Mouse (Mus musculus): Measurements from ENCODE around the gene Mad2l1bp. TPM values are rescaled to one million over a fixed set of nuclear protein-coding genes. Genes with fewer than 3 reads are reported as not detected.
A peak's percentile ranks its signal among the peaks of the same experiment; 100 is the strongest.

Mad2l1bp gene
- polyA plus RNA-seq, 1 experiment, result 13.8 TPM

DNA sequence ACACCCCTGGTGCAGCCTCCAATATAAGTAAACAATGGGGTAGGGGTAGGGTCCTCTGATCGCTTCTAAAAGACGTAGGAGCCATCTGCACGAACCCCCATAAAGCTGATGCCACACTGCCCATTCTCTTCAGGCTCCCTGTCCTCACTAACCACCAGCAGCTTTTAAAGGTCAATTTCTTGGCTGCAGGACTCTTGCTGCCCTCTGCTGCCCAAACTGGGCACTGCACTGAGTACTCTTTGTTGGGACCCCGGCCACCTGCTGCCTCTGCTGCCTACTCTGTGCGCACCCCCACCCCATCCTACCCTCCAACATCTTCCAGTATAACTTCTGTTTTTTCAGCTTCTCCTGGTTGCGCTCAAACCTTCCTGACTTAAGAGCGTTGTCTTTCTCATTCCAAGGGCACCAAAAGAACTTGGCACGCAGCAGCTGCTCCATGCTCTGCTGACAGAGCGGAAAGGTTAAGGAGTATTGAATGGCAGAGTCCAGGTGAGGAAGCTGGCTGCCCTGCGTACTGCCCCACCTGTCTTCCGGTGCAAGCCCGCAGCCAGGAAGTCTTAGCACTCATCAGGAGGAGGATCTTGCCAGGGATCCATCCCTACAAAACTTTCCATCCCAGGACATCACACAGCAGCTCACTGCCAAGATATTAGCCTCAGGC, 21.2 kb downstream of the Mad2l1bp start:
- TF ChIP-seq CTCF (IDR thresholded peaks at IDR 0.05; ENCODE audit: insufficient read depth, low read length) (peak; percentile 88), POLR2A (IDR thresholded peaks at IDR 0.05; ENCODE audit: borderline replicate concordance, extremely low read depth, low read depth, low read length) (no peak)
- peak; percentile 78 for DNase-seq
- WGBS, result 19% methylated on average over 12 of the region's 12 CpGs
- Histone ChIP-seq H3K4me3 (replicated peaks; ENCODE audit: extremely low read depth, low read depth, low read length) (no peak overlapping the region), H3K4me1 (ENCODE audit: control insufficient read depth, insufficient read depth, low read length) (peaks cover 11% of the 10 kb centered on the region)

DNA sequence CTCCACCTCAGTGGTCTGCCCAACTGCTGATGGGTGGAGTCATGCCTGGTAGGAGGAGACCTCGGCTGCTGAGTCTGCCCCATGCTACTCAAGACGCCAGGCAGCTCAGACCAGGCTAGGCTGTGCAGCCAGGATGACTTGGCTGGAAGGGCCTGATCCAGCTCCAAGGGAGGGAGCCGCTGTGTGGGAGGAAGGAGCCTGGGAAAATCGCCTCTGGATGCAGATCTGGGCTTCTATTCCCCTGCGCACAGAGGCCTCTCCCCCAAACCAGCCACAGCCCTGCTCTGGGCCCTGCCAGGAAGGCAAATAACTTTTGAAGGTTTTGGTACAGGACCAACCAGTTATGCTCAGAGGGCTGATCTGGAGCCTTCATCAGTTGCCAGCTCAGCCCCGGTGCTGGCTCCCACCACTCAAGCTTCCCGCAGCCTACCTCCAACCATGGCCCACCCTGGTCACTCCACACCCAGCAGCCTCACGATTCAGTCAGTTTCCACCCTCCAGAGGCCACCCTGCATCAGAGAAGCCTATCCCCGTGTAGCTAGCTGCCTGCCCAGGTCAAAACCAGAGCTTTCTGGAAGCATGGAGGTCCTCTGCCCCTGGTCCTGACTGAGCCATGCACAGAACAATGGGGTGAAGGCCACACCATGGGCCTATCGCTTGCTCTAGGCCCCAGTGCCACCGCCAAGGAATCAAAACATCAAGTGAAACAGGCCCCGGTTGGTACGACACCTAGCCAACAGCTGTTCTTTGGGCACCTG, 23.4 kb downstream of the Mad2l1bp start:
- Histone ChIP-seq H3K4me3 (replicated peaks; ENCODE audit: extremely low read depth, low read depth, low read length) (no peak overlapping the region), H3K4me1 (ENCODE audit: control insufficient read depth, insufficient read depth, low read length) (peaks cover 16% of the 10 kb centered on the region)
- no peak for DNase-seq
- TF ChIP-seq CTCF (IDR thresholded peaks at IDR 0.05; ENCODE audit: insufficient read depth, low read length) (no peak), POLR2A (IDR thresholded peaks at IDR 0.05; ENCODE audit: borderline replicate concordance, extremely low read depth, low read depth, low read length) (no peak)
- 61% methylated on average over 13 of the region's 13 CpGs for WGBS

DNA sequence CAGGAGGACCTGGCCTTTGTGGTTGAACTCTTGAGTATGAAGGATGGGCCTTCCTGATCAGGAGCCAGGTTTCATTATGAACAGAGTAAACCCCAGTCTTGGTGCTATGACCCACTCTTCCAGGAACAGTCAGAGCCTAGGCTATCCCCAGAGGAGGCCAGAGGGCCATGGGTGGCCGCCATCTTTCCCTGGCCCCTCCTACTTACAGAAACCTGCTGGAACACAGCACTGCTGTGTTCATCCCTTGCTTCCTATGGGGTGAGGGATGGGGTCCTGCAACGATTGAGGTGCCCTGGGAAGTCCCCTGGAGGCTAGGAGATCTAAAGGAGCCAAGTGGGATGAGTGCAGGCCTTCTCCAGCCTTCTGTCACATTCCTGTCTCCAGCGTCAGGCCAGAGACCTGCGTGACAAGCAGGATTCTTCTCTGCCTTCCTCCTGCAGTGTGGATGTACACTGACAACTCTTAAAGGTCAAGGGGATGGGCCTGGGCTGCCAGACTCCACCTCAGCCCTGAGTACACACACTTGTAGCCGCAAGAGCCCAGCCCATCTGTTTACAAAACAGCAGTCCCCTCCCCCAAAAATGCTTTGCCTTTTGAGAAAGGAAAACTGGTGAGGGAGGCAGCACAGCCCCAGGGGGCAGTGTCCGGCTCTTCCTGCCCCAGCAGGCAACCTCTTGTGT, 25.4 kb downstream of the Mad2l1bp start:
- no peak for DNase-seq
- whole genome bisulfite sequencing, result 59% methylated on average over 6 of the region's 6 CpGs
- Histone ChIP-seq H3K4me1 (ENCODE audit: control insufficient read depth, insufficient read depth, low read length) (peaks cover 16% of the 10 kb centered on the region), H3K4me3 (replicated peaks; ENCODE audit: extremely low read depth, low read depth, low read length) (no peak overlapping the region)
- TF ChIP-seq POLR2A (IDR thresholded peaks at IDR 0.05; ENCODE audit: borderline replicate concordance, extremely low read depth, low read depth, low read length), result no peak
- no peak for TF ChIP-seq CTCF (IDR thresholded peaks at IDR 0.05; ENCODE audit: insufficient read depth, low read length)

DNA sequence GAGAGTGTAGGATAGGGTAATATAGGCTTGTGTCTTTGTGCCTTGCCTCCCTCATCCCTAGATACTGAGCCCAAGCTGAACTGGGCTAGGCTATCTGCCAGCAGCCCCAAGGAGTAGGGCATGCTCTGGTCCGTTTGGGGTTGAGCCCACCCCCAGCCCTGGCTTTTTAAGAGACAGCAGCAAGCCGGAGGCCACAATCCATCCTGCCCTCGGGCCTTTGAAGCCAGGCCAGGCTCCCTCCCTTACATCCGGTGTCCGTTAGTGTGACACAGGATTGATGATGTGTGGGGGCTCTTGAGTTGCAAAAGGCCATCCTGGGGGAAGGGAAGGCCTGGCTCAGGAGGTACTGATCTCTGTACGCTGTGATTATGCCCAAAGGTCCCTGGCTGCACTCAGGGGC, 26.7 kb downstream of the Mad2l1bp start:
- TF ChIP-seq POLR2A (IDR thresholded peaks at IDR 0.05; ENCODE audit: borderline replicate concordance, extremely low read depth, low read depth, low read length) (no peak), CTCF (IDR thresholded peaks at IDR 0.05; ENCODE audit: insufficient read depth, low read length) (no peak)
- H3K4me1 ChIP-seq (ENCODE audit: control insufficient read depth, insufficient read depth, low read length), result peaks cover 16% of the 10 kb centered on the region
- 44% methylated on average over 6 of the region's 6 CpGs for WGBS
- DNase-seq, result peak; percentile 37
- H3K4me3 ChIP-seq (replicated peaks; ENCODE audit: extremely low read depth, low read depth, low read length), result no peak overlapping the region

DNA sequence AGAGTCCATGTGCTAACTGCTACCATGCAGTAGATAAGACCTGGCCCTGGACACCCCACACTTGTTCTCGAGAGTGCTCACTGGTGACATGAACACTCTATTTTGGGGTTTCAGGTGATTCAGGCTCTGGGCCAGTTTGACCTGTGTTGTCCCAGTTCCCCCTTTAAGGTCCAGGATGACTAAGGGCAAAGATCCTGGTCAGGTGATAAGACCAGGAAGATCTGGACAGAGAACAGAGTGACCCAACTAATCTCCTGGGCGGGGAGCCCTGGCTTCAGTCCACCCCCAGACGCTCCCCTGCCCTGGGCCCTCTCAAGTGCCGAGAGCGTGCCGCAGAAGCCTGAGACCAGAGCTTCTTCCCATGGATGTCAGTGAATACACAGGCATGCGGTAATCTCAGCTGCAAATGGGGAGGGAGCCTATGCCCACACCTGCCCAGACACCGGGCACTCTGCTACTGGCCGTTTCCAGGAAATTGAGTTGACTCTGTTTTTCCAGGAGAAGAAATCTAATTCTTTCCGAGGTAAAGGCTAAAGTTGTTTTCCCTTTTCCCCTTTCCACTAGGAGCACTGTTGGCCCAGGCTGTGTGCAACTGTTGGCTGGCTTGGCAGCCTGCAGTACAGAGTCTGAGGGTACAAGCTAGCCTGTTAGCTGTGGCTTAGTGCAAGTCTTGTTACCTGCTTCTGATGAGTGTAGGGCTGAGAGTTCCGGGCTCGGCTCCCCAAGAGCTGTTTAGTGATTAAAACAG, 29.2 kb downstream of the Mad2l1bp start:
- Histone ChIP-seq H3K4me1 (ENCODE audit: control insufficient read depth, insufficient read depth, low read length) (peaks cover 7% of the 10 kb centered on the region), H3K4me3 (replicated peaks; ENCODE audit: extremely low read depth, low read depth, low read length) (no peak overlapping the region)
- TF ChIP-seq CTCF (IDR thresholded peaks at IDR 0.05; ENCODE audit: insufficient read depth, low read length) (no peak), POLR2A (IDR thresholded peaks at IDR 0.05; ENCODE audit: borderline replicate concordance, extremely low read depth, low read depth, low read length) (no peak)
- WGBS, result 77% methylated on average over 12 of the region's 12 CpGs
- no peak for DNase-seq

DNA sequence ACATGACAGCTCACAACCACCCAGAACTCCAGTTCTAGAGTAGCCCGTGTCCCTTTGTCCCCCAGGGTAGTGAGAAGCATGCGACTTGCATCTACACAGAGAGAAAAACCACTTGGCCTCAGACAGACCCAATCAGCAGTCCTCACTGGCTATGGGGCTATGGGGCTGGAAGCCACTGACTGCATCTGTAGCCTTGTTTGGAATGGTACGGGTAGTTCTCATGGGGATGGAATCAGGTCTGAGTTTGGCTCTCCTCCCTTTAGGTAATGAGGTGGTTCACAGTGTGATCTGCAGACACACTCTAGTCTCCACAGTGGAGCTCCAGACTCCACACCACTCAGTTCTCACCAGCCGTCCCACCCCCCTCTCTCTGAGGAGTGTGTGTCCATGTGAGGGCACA, 30.1 kb downstream of the Mad2l1bp start:
- Histone ChIP-seq H3K4me1 (ENCODE audit: control insufficient read depth, insufficient read depth, low read length) (peaks cover 7% of the 10 kb centered on the region), H3K4me3 (replicated peaks; ENCODE audit: extremely low read depth, low read depth, low read length) (no peak overlapping the region)
- 91% methylated on average over 4 of the region's 4 CpGs for WGBS
- no peak for TF ChIP-seq POLR2A (IDR thresholded peaks at IDR 0.05; ENCODE audit: borderline replicate concordance, extremely low read depth, low read depth, low read length)
- TF ChIP-seq CTCF (IDR thresholded peaks at IDR 0.05; ENCODE audit: insufficient read depth, low read length), result no peak
- no peak for DNase-seq

DNA sequence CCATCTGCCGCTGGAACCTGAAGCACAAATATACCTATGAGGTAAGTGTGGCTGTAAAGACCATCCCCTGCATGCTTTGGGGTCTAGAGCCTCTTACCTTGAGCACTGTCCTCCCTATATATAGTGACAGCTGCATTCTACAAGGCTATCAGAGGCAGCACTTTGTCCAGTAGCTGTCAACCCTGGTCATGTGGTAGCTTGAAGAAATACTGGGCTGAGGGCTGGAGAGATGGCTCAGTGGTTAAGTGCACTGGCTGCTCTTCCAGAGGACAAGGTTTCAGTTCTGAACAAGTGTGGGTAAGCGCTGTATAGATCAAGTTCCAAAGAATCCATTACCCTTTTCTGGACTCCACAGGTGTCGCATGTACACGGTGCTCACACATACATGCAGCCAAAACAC, 30.6 kb downstream of the Mad2l1bp start:
- Histone ChIP-seq H3K4me1 (ENCODE audit: control insufficient read depth, insufficient read depth, low read length) (peaks cover 7% of the 10 kb centered on the region), H3K4me3 (replicated peaks; ENCODE audit: extremely low read depth, low read depth, low read length) (no peak overlapping the region)
- TF ChIP-seq CTCF (IDR thresholded peaks at IDR 0.05; ENCODE audit: insufficient read depth, low read length) (no peak), POLR2A (IDR thresholded peaks at IDR 0.05; ENCODE audit: borderline replicate concordance, extremely low read depth, low read depth, low read length) (no peak)
- no peak for DNase-seq
- WGBS, result 96% methylated on average over 4 of the region's 4 CpGs

DNA sequence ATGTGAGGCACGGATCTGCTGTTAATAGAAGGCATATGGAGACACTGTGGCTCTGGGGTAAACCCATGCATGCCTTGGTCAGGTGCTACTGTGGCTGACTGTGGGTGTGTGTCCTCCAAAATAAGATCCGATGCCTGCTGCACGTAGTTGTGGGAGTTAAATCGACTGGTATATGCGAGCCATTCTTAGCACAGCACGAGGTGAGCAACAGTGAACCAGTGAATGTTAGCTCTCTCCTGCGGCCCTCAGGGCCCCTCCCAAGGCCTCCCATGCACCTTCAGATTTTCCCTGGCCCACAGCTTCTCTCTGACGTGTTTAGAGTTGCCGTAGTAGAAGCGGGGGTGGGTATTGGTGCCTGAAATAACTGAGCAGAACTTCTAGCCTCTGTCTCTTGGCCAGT, 33.7 kb downstream of the Mad2l1bp start:
- TF ChIP-seq POLR2A (IDR thresholded peaks at IDR 0.05; ENCODE audit: borderline replicate concordance, extremely low read depth, low read depth, low read length), result no peak
- TF ChIP-seq CTCF (IDR thresholded peaks at IDR 0.05; ENCODE audit: insufficient read depth, low read length), result no peak
- 88% methylated on average over 10 of the region's 10 CpGs for WGBS
- H3K4me1 ChIP-seq (ENCODE audit: control insufficient read depth, insufficient read depth, low read length), result peaks cover 23% of the 10 kb centered on the region
- DNase-seq, result no peak
- H3K4me3 ChIP-seq (replicated peaks; ENCODE audit: extremely low read depth, low read depth, low read length), result no peak overlapping the region

DNA sequence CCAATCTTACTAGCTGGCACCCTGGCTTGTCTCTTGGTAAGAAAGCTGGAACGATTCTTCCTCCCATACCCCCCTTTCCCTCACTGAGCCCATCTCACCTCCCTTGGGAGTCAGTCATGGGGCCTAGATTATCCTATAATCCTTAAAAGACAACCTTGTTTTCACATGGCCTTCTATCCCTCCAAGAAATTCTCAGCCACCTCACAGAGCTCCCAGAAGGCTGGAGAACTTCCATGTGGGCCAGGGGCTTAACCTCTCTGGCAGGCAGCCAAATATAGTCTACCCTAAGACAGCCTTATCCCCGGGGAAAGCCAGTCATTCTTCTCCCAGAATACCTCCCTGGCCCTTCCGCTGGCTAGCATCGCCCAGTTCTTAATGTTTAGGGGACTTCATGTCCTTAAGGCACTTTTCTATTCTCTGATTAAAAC, 34.9 kb downstream of the Mad2l1bp start:
- DNase-seq, result no peak
- no peak overlapping the region for H3K4me3 ChIP-seq (replicated peaks; ENCODE audit: extremely low read depth, low read depth, low read length)
- 69% methylated on average over 4 of the region's 4 CpGs for WGBS
- TF ChIP-seq POLR2A (IDR thresholded peaks at IDR 0.05; ENCODE audit: borderline replicate concordance, extremely low read depth, low read depth, low read length) (no peak), CTCF (IDR thresholded peaks at IDR 0.05; ENCODE audit: insufficient read depth, low read length) (no peak)
- H3K4me1 ChIP-seq (ENCODE audit: control insufficient read depth, insufficient read depth, low read length), result peaks cover 31% of the 10 kb centered on the region
